Mouse (Mus musculus) lung, adult 2 months (tissue): ENCODE results near the gene Retn.

ENCODE experiments used
- CTCF ChIP-seq: fragments of 200-500 bp; IDR thresholded peaks from 2 replicates; pipeline ENCODE4 v1.5.1; 2011; ENCODE audit warnings: mild to moderate bottlenecking, low read length, control low read depth; ENCODE audit not compliant: insufficient read depth
- POLR2A ChIP-seq: fragments of 200-500 bp; IDR thresholded peaks from 2 replicates; pipeline ENCODE4 v1.6.1; 2011; ENCODE audit warnings: low read depth, mild to moderate bottlenecking, control low read depth, low read length, borderline replicate concordance; ENCODE audit errors: extremely low read depth

GRCm38 (mm10) chr8:3687537-3687936 is 32.0 kb downstream of the Retn start:
- TF ChIP-seq CTCF (no peak), POLR2A (no peak)
